Mouse (Mus musculus) activated CD4-positive, CD25-positive, alpha-beta regulatory T cell (primary cell): ENCODE results near the gene Stra6. TPM values are rescaled to one million over a fixed set of nuclear protein-coding genes. Genes with fewer than 3 reads are reported as not detected.

Experiments
- polyA plus RNA-seq, 2 experiments: library from polyadenylated mRNA; unstranded; fragments of 100-300 nt; shearing (Covaris generic); gene quantifications; one replicate each; pipeline ENCODE4 v1.2.1; 2017

Stra6 gene
- 1 to 10 TPM; 2.2 to 3.2 TPM for polyA plus RNA-seq

DNA sequence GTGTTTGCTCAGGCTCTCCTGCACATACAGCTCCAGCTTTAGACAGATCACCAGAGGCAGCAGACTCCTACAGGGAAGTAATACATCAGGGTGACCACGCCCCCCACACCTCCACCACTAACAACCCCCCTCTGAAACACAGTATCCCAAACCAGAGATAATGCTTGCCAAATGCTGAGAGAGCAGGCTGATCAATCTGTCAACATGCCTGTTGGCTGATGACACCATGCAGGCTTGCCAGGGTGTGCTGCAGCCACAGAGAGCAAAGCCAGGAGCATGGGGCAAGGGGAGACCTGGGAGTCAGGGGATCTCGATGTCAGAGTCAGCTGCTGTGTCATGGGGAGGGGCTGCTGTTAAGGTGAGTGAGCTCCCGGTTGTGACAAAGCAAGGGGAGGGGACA lies at the start of gene Stra6:
TSS of gene Stra6 (plus strand) at position 258 of the 400 bp plus-strand sequence.

GRCm38 (mm10) chr9:58118671-58119070 lies 55.1 kb downstream of the Stra6 start, which contains the start of gene Ccdc33:
Ccdc33 (minus strand) TSS chr9:58118823.

Other genes with a start within 250 kb of the Stra6 start
- 10 to 100 TPM; 29.7 to 43.5 TPM for gene Arid3b, start 227.0 kb upstream of the Stra6 start, polyA plus RNA-seq
- 100 to 1,000 TPM; 113 to 114 TPM for gene Ubl7, start 152.8 kb upstream of the Stra6 start, polyA plus RNA-seq
- 1 to 10 TPM in 1 of 2 experiments, under 1 TPM in 1; 0.36 to 1.3 TPM for gene Sema7a, start 123.7 kb upstream of the Stra6 start, polyA plus RNA-seq
- 1 to 10 TPM in 1 of 2 experiments, not detected in 1; 1.3 TPM for gene Cyp11a1, start 57.4 kb upstream of the Stra6 start, polyA plus RNA-seq
- under 1 TPM; 0.33 to 0.62 TPM for gene Ccdc33, start 55.0 kb downstream of the Stra6 start, polyA plus RNA-seq
- gene Islr, start 140.5 kb downstream of the Stra6 start, polyA plus RNA-seq: 1 to 10 TPM in 1 of 2 experiments, under 1 TPM in 1; 0.66 to 2.0 TPM
- not detected for gene Islr2, start 140.5 kb downstream of the Stra6 start, polyA plus RNA-seq
- 10 to 100 TPM; 50.0 to 59.2 TPM for gene Pml, start 186.0 kb downstream of the Stra6 start, polyA plus RNA-seq
- gene Stoml1, start 189.4 kb downstream of the Stra6 start, polyA plus RNA-seq: 10 to 100 TPM; 20.9 to 27.4 TPM
- gene Loxl1, start 249.4 kb downstream of the Stra6 start, polyA plus RNA-seq: not detected